Mouse (Mus musculus): ENCODE measurements around the gene Adam21. TPM values are rescaled to one million over a fixed set of nuclear protein-coding genes. Genes with fewer than 3 reads are reported as not detected.
"Not testable (repeated sequence)": the region's sequence is repeated elsewhere in the genome, so short reads cannot be mapped to it uniquely, and the experiment has no call there.

Gene Adam21
- 0.03 and 0.06 TPM in 2 replicates for polyA plus RNA-seq (2012; rRNA removed)

GRCm38 (mm10) chr12:81568374-81568773, at the start of gene Adam21:
TSS of gene Adam21 (minus strand) at chr12:81568474.
- no peak for DNase-seq (ENCODE audit: low read depth)

- DNase-seq (ENCODE audit: low read depth), result no peak
These were observed 48.7 kb upstream of the Adam21 start for GRCm38 (mm10) chr12:81616980-81617379.

- DNase-seq (ENCODE audit: low read depth), result no peak
These were observed 47.5 kb upstream of the Adam21 start for GRCm38 (mm10) chr12:81615807-81616206.

- no peak for DNase-seq (ENCODE audit: low read depth)
These were observed 41.2 kb upstream of the Adam21 start for GRCm38 (mm10) chr12:81609445-81609844.

- DNase-seq (ENCODE audit: low read depth), result no peak
These were observed 36.9 kb upstream of the Adam21 start for GRCm38 (mm10) chr12:81604995-81605784.

- DNase-seq (ENCODE audit: low read depth), result no peak
These were observed 28.4 kb upstream of the Adam21 start for GRCm38 (mm10) chr12:81596547-81597262.

GRCm38 (mm10) chr12:81594902-81595671, 26.8 kb upstream of the Adam21 start, which contains the start of gene Med6:
TSS of gene Med6 (minus strand) at chr12:81595008.
- DNase-seq (ENCODE audit: low read depth), result peak; percentile 67

GRCm38 (mm10) chr12:81567931-81568330, 343 bp downstream of the Adam21 start:
- DNase-seq (ENCODE audit: low read depth), result no peak

- no peak for DNase-seq (ENCODE audit: low read depth)
These were observed 4.1 kb downstream of the Adam21 start for GRCm38 (mm10) chr12:81564173-81564572.

- no peak for DNase-seq (ENCODE audit: low read depth)
These were observed 19.0 kb downstream of the Adam21 start for GRCm38 (mm10) chr12:81549286-81549685.

- DNase-seq (ENCODE audit: low read depth), result no peak
These were observed 21.1 kb downstream of the Adam21 start for GRCm38 (mm10) chr12:81547163-81547562.

GRCm38 (mm10) chr12:81533029-81533419, 35.2 kb downstream of the Adam21 start:
- no peak for DNase-seq (ENCODE audit: low read depth)

GRCm38 (mm10) chr12:81532316-81533028, 35.8 kb downstream of the Adam21 start, which contains the start of the genes Gm20498 and Synj2bp:
TSS of gene Gm20498 (minus strand) at chr12:81532905.
TSS of gene Synj2bp (minus strand) at chr12:81532911.
- peak; percentile 36 for DNase-seq (ENCODE audit: low read depth)

- not testable (repeated sequence) for DNase-seq (ENCODE audit: low read depth)
These were observed 37.7 kb downstream of the Adam21 start for GRCm38 (mm10) chr12:81530587-81530986.

Other genes with a start within 250 kb of the Adam21 start
- gene Slc8a3, start 235.3 kb downstream of the Adam21 start, polyA plus RNA-seq (2012; rRNA removed), result 0.14 TPM in 2 replicates
- gene Gm4787, start 189.0 kb downstream of the Adam21 start, polyA plus RNA-seq (2012; rRNA removed), result 0.43 and 0.55 TPM in 2 replicates
- 0.27 and 0.29 TPM in 2 replicates for gene Adam4, start 146.5 kb downstream of the Adam21 start, polyA plus RNA-seq (2012; rRNA removed)
- 86.8 and 152 TPM in 2 replicates for gene Cox16, start 83.3 kb downstream of the Adam21 start, polyA plus RNA-seq (2012; rRNA removed)
- 15.3 and 15.6 TPM in 2 replicates for gene Gm20498, start 35.6 kb downstream of the Adam21 start, polyA plus RNA-seq (2012; rRNA removed)
- gene Synj2bp, start 35.6 kb downstream of the Adam21 start, polyA plus RNA-seq (2012; rRNA removed), result 21.3 and 30.6 TPM in 2 replicates
- 12.0 and 12.9 TPM in 2 replicates for gene Med6, start 26.5 kb upstream of the Adam21 start, polyA plus RNA-seq (2012; rRNA removed)
- gene Ttc9, start 62.8 kb upstream of the Adam21 start, polyA plus RNA-seq (2012; rRNA removed), result 3.0 TPM in 2 replicates
- gene Map3k9, start 212.7 kb upstream of the Adam21 start, polyA plus RNA-seq (2012; rRNA removed), result 1.6 and 1.9 TPM in 2 replicates

All from gonadal fat pad, adult 2 months (tissue).